Mouse (Mus musculus) cerebellum, adult 2 months (tissue): ENCODE measurements at regions not wholly inside any gene's neighbourhood (a gene's known extent, or its start where the extent isn't known, plus 50 kb on each side); places are given as distances from the start of the nearest gene placed in this dataset.

Experiments
- CTCF ChIP-seq: fragments of 200-500 bp; IDR thresholded peaks from 2 replicates; pipeline ENCODE4 v1.5.1; 2011; ENCODE audit warnings: low read depth, mild to moderate bottlenecking, control low read depth, low read length, moderate library complexity, borderline replicate concordance; ENCODE audit not compliant: insufficient read depth
- POLR2A ChIP-seq: fragments of 200-500 bp; IDR thresholded peaks from 2 replicates; pipeline ENCODE4 v1.6.1; 2011; ENCODE audit warnings: low read length, control low read depth, borderline replicate concordance; ENCODE audit not compliant: insufficient read depth

- no peak for TF ChIP-seq CTCF
- TF ChIP-seq POLR2A: no peak
Observed at GRCm38 (mm10) chr14:98643756-98644155, 350.4 kb downstream of the Rpl36a-ps1 start.
